Comparison of ENCODE assay signal across 9 mouse cellular contexts in the genomic region with DNA sequence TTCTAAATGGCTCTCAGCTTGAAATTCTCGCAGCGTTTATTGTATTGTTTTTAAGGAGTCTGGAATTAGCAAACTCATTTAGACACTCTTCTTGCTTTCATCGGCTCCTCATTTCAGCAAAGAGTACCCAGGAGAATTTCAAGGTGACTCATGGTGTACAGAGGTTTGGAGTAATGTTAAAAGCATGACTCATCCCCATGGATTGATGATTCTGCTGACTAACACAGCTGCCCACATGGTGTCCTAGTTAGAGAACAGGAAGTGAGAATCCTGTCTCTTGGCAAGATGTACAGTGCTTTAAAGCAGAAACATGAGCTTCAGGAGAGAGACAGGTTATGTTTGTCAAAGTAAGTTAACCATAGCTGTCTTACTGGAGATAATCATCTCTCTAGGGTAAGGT.
DNase-seq lines count a peak whose midpoint lies in the region; ATAC-seq and TF ChIP-seq lines count a peak whose summit lies in the region.
"Had no signal": no experiment of that assay in that cellular context is flagged by ENCODE, and none has a peak within 500 bp of the region (broad histone marks: within the 10 kb centered on the region; RNA-seq: fewer than 3 reads in every experiment).

No protein-coding gene starts in this region.

- WGBS in midbrain, postnatal 0 days: 87% methylated on average over 3 of the region's 3 CpGs
- 83% methylated on average over 3 of the region's 3 CpGs for WGBS in midbrain, embryonic 13.5 days
- WGBS in heart, embryonic 16.5 days: 46% methylated on average over 3 of the region's 3 CpGs
- 86% methylated on average over 3 of the region's 3 CpGs for WGBS in forebrain, embryonic 10.5 days
- WGBS in cerebellum, adult 2 months: 85% methylated on average over 3 of the region's 3 CpGs

- DNase-seq in embryo, embryonic 10 days (ENCODE audit: low spot score): peak; percentile 22
- no peak for DNase-seq in embryo, embryonic 11 days
- DNase-seq in midbrain, postnatal 0 days (ENCODE audit: low spot score): peak; percentile 40
- peak; percentile 15 for DNase-seq in right cerebral cortex, postnatal 25 days
- no peak for DNase-seq in forebrain, embryonic 10.5 days (ENCODE audit: extremely low spot score, low spot score)
- DNase-seq in cerebellum, adult 2 months: no peak

- no peak overlapping the region for H3K4me3 ChIP-seq in midbrain, postnatal 0 days (ENCODE audit: low read depth, low read length)
- no peak overlapping the region for H3K4me3 ChIP-seq in midbrain, embryonic 13.5 days (replicated peaks)
- no peak overlapping the region for H3K4me3 ChIP-seq in heart, embryonic 16.5 days (ENCODE audit: low read length)
- no peak overlapping the region for H3K4me3 ChIP-seq in forebrain, embryonic 10.5 days
- no peak overlapping the region for H3K4me3 ChIP-seq in cerebellum, adult 2 months (replicated peaks; ENCODE audit: insufficient read depth, low read depth, low read length)
- H3K4me3 ChIP-seq: limb, embryonic 15.5 days had no signal

- no peak overlapping the region for H3K4me2 ChIP-seq in midbrain, postnatal 0 days (ENCODE audit: low read depth, low read length, poor library complexity, severe bottlenecking)
- no peak overlapping the region for H3K4me2 ChIP-seq in midbrain, embryonic 13.5 days (replicated peaks)
- no peak overlapping the region for H3K4me2 ChIP-seq in heart, embryonic 16.5 days (ENCODE audit: low read depth, low read length)
- H3K4me2 ChIP-seq: limb, embryonic 15.5 days had no signal

- TF ChIP-seq CTCF in midbrain, postnatal 0 days (IDR thresholded peaks at IDR 0.05): no peak
- TF ChIP-seq CTCF in cerebellum, adult 2 months (IDR thresholded peaks at IDR 0.05; ENCODE audit: borderline replicate concordance, insufficient read depth, low read depth, low read length): no peak

- no peak overlapping the region for H3K9ac ChIP-seq in midbrain, postnatal 0 days (replicated peaks; ENCODE audit: low read length, poor library complexity, severe bottlenecking)
- H3K9ac ChIP-seq in midbrain, embryonic 13.5 days (replicated peaks): no peak overlapping the region
- H3K9ac ChIP-seq in heart, embryonic 16.5 days (ENCODE audit: low read length): no peak overlapping the region
- H3K9ac ChIP-seq: limb, embryonic 15.5 days had no signal

- no peak overlapping the region for H3K27ac ChIP-seq in midbrain, postnatal 0 days (ENCODE audit: low read depth, low read length)
- H3K27ac ChIP-seq in midbrain, embryonic 13.5 days: no peak overlapping the region
- peak overlapping the region; percentile 76 for H3K27ac ChIP-seq in heart, embryonic 16.5 days (ENCODE audit: low read length)
- H3K27ac ChIP-seq in forebrain, embryonic 10.5 days: no peak overlapping the region
- no peak overlapping the region for H3K27ac ChIP-seq in cerebellum, adult 2 months (ENCODE audit: insufficient read depth, low read length)
- H3K27ac ChIP-seq: limb, embryonic 15.5 days had no signal

- H3K27me3 ChIP-seq in midbrain, postnatal 0 days (ENCODE audit: insufficient read depth, low read length): no peaks in the 10 kb centered on the region
- H3K27me3 ChIP-seq in midbrain, embryonic 13.5 days: no peaks in the 10 kb centered on the region
- H3K27me3 ChIP-seq in heart, embryonic 16.5 days (ENCODE audit: control insufficient read depth, insufficient read depth, low read length): no peaks in the 10 kb centered on the region
- no peaks in the 10 kb centered on the region for H3K27me3 ChIP-seq in forebrain, embryonic 10.5 days (ENCODE audit: poor library complexity, severe bottlenecking)
- no peaks in the 10 kb centered on the region for H3K27me3 ChIP-seq in cerebellum, adult 2 months (ENCODE audit: control insufficient read depth, insufficient read depth, low read length)
- H3K27me3 ChIP-seq: limb, embryonic 15.5 days had no signal

- no peaks in the 10 kb centered on the region for H3K36me3 ChIP-seq in midbrain, postnatal 0 days (ENCODE audit: insufficient read depth, low read length)
- no peaks in the 10 kb centered on the region for H3K36me3 ChIP-seq in midbrain, embryonic 13.5 days
- H3K36me3 ChIP-seq in heart, embryonic 16.5 days (ENCODE audit: control insufficient read depth, insufficient read depth): no peaks in the 10 kb centered on the region
- no peaks in the 10 kb centered on the region for H3K36me3 ChIP-seq in forebrain, embryonic 10.5 days (replicated peaks)
- H3K36me3 ChIP-seq: limb, embryonic 15.5 days had no signal

- no peak for TF ChIP-seq POLR2A in cerebellum, adult 2 months (IDR thresholded peaks at IDR 0.05; ENCODE audit: borderline replicate concordance, insufficient read depth, low read length)

- no peaks in the 10 kb centered on the region for H3K4me1 ChIP-seq in midbrain, postnatal 0 days (ENCODE audit: insufficient read depth, low read length)
- no peaks in the 10 kb centered on the region for H3K4me1 ChIP-seq in midbrain, embryonic 13.5 days (replicated peaks)
- H3K4me1 ChIP-seq in heart, embryonic 16.5 days (ENCODE audit: control insufficient read depth, insufficient read depth, low read length): peaks cover 11% of the 10 kb centered on the region
- H3K4me1 ChIP-seq in forebrain, embryonic 10.5 days: no peaks in the 10 kb centered on the region
- H3K4me1 ChIP-seq in cerebellum, adult 2 months (ENCODE audit: control insufficient read depth, insufficient read depth, low read length): no peaks in the 10 kb centered on the region
- H3K4me1 ChIP-seq: limb, embryonic 15.5 days had no signal

- no peak for ATAC-seq in midbrain, postnatal 0 days (ENCODE audit: low FRiP score)
- no peak for ATAC-seq in midbrain, embryonic 13.5 days
- ATAC-seq in heart, embryonic 16.5 days (replicated peaks; ENCODE audit: extremely low read depth, insufficient read depth, low FRiP score): peak; percentile 60; the same call in 1 of the 2 replicates

- H3K9me3 ChIP-seq in midbrain, postnatal 0 days (ENCODE audit: low read length): no peaks in the 10 kb centered on the region
- no peaks in the 10 kb centered on the region for H3K9me3 ChIP-seq in midbrain, embryonic 13.5 days
- no peaks in the 10 kb centered on the region for H3K9me3 ChIP-seq in heart, embryonic 16.5 days (replicated peaks; ENCODE audit: control insufficient read depth, low read length)
- H3K9me3 ChIP-seq in forebrain, embryonic 10.5 days: no peaks in the 10 kb centered on the region
- H3K9me3 ChIP-seq: limb, embryonic 15.5 days had no signal

Comparison
In these comparisons a context has a peak if more than half of its experiments do, and no peak if none do; other contexts are left out.
1. DNase-seq: peak in embryo, embryonic 10 days (single experiment), midbrain, postnatal 0 days (single experiment) and right cerebral cortex, postnatal 25 days (single experiment); none in embryo, embryonic 11 days (single experiment), forebrain, embryonic 10.5 days (single experiment) and cerebellum, adult 2 months (0 of 2).